Mouse (Mus musculus) CD4-positive helper T cell, adult 2 months (primary cell): ENCODE results near the gene Wdr26.

ENCODE experiments used
- DNase-seq: peaks from one replicate; pipeline ENCODE4 v3.0.0-alpha.2; 2012; ENCODE audit warnings: low read depth, missing footprints, low spot score

The Wdr26 gene

GRCm38 (mm10) chr1:181211920-181212633 lies at the start of gene Wdr26:
Gene Wdr26, minus strand, starts transcription at chr1:181212001.
- DNase-seq: peak; percentile 90

- DNase-seq: peak; percentile 49
Measured at GRCm38 (mm10) chr1:181260949-181261696, 49.3 kb upstream of the Wdr26 start.

GRCm38 (mm10) chr1:181260422-181260821 lies 48.6 kb upstream of the Wdr26 start:
- DNase-seq: no peak

GRCm38 (mm10) chr1:181259626-181260410 lies 48.0 kb upstream of the Wdr26 start:
- DNase-seq: no peak

GRCm38 (mm10) chr1:181259056-181259455 lies 47.3 kb upstream of the Wdr26 start:
- no peak for DNase-seq

- DNase-seq: no peak
Measured at GRCm38 (mm10) chr1:181258616-181259015, 46.8 kb upstream of the Wdr26 start.

- peak; percentile 48 for DNase-seq
Measured at GRCm38 (mm10) chr1:181257585-181258555, 46.1 kb upstream of the Wdr26 start.

GRCm38 (mm10) chr1:181256689-181257584 lies 45.1 kb upstream of the Wdr26 start:
- peak; percentile 89 for DNase-seq

- DNase-seq: no peak
Measured at GRCm38 (mm10) chr1:181255891-181256688, 44.3 kb upstream of the Wdr26 start.

- no peak for DNase-seq
Measured at GRCm38 (mm10) chr1:181255450-181255849, 43.6 kb upstream of the Wdr26 start.

GRCm38 (mm10) chr1:181251624-181252023 lies 39.8 kb upstream of the Wdr26 start:
- no peak for DNase-seq

GRCm38 (mm10) chr1:181250961-181251360 lies 39.2 kb upstream of the Wdr26 start:
- no peak for DNase-seq

- DNase-seq: no peak
Measured at GRCm38 (mm10) chr1:181249537-181249936, 37.7 kb upstream of the Wdr26 start.

GRCm38 (mm10) chr1:181247175-181247574 lies 35.4 kb upstream of the Wdr26 start:
- DNase-seq: peak; percentile 54

- DNase-seq: no peak
Measured at GRCm38 (mm10) chr1:181246487-181247138, 34.8 kb upstream of the Wdr26 start.

GRCm38 (mm10) chr1:181245554-181246486 lies 34.0 kb upstream of the Wdr26 start:
- no peak for DNase-seq

- DNase-seq: no peak
Measured at GRCm38 (mm10) chr1:181245067-181245466, 33.3 kb upstream of the Wdr26 start.
